8 mouse cellular contexts compared by ENCODE assay signal in genomic region chr5:135742941-135743740, GRCm38 (mm10). TPM values are rescaled to one million over a fixed set of nuclear protein-coding genes. Genes with fewer than 3 reads are reported as not detected.
DNase-seq lines count a peak whose midpoint lies in the region; ATAC-seq and TF ChIP-seq lines count a peak whose summit lies in the region.

No protein-coding gene starts in this region.

- no peak overlapping the region for H3K27ac ChIP-seq in bone marrow macrophage, adult 2 months (ENCODE audit: insufficient read depth, low read depth, low read length)
- no peak overlapping the region for H3K27ac ChIP-seq in limb, embryonic 13.5 days

- H3K4me2 ChIP-seq in limb, embryonic 13.5 days (replicated peaks): peak overlapping the region; percentile 92
- H3K4me2 ChIP-seq in myocyte (ENCODE audit: low read depth): peak overlapping the region; percentile 80

- peak; percentile 43 for DNase-seq in left cerebral cortex, postnatal 4 days
- no peak for DNase-seq in left cerebral cortex, postnatal 25 days (ENCODE audit: low spot score in 2 of 2)
- peak; percentile 41 for DNase-seq in heart, postnatal 4 days
- DNase-seq in gastrocnemius, postnatal 36 days: no peak

- H3K9ac ChIP-seq in limb, embryonic 13.5 days: peak overlapping the region; percentile 87

- H3K79me2 ChIP-seq in myocyte (ENCODE audit: control insufficient read depth, insufficient read depth): no peaks in the 10 kb centered on the region

- peak overlapping the region; percentile 55 for H3ac ChIP-seq in myocyte (ENCODE audit: control insufficient read depth, insufficient read length)

- no peaks in the 10 kb centered on the region for H3K27me3 ChIP-seq in limb, embryonic 13.5 days
- H3K27me3 ChIP-seq in myocyte (ENCODE audit: control insufficient read depth, insufficient read depth, insufficient read length): no peaks in the 10 kb centered on the region

- H3K36me3 ChIP-seq in limb, embryonic 13.5 days: peaks cover 23% of the 10 kb centered on the region
- H3K36me3 ChIP-seq in myocyte (ENCODE audit: control insufficient read depth, insufficient read depth): no peaks in the 10 kb centered on the region

- intact Hi-C loops in left cerebral cortex, postnatal 4 days (cut with DNase I): no loop called here
- intact Hi-C loops in left cerebral cortex, postnatal 25 days (cut with DNase I): no loop called here
- intact Hi-C loops in gastrocnemius, postnatal 36 days (cut with DNase I): no loop called here

- no peak for TF ChIP-seq POLR2A in bone marrow macrophage, adult 2 months (IDR thresholded peaks at IDR 0.05; ENCODE audit: borderline replicate concordance, low read depth, low read length)
- no peak for TF ChIP-seq POLR2A in myocyte (IDR thresholded peaks at IDR 0.05; ENCODE audit: insufficient read length, low read depth)

- H3K4me1 ChIP-seq in bone marrow macrophage, adult 2 months (ENCODE audit: control insufficient read depth, insufficient read depth, low read length): peaks cover 21% of the 10 kb centered on the region
- peaks cover 23% of the 10 kb centered on the region for H3K4me1 ChIP-seq in limb, embryonic 13.5 days

- H3K9me3 ChIP-seq in limb, embryonic 13.5 days: peaks cover 6% of the 10 kb centered on the region; the same call in 1 of the 2 replicates

- WGBS in limb, embryonic 13.5 days: 21% methylated on average over 18 of the region's 18 CpGs

- no peak for TF ChIP-seq CTCF in bone marrow macrophage, adult 2 months (IDR thresholded peaks at IDR 0.05; ENCODE audit: low read depth, low read length)

- H3K4me3 ChIP-seq in bone marrow macrophage, adult 2 months (ENCODE audit: insufficient read depth, low read length): peak overlapping the region; percentile 98
- H3K4me3 ChIP-seq in limb, embryonic 13.5 days: peak overlapping the region; percentile 85
- H3K4me3 ChIP-seq in myocyte: peak overlapping the region; percentile 60

- no peak for ATAC-seq in limb, embryonic 13.5 days (ENCODE audit: low FRiP score, low read depth)
- ATAC-seq in monocyte, adult 5-6 weeks (replicated peaks; ENCODE audit: insufficient number of reproducible peaks, low FRiP score, low TSS enrichment, poor library complexity, severe bottlenecking): no peak

TF ChIP-seq in myocyte, 11 proteins besides CTCF, POLR2A, EP300 and RAD21:
- no peak for TF ChIP-seq E2F4 (IDR thresholded peaks at IDR 0.05; ENCODE audit: insufficient read depth)
TF ChIP-seq in myocyte: peak in this region for 0.

RNA-seq across cellular contexts. Expression of gene Tmem120a, which starts 1.1 kb away (rescaled TPM):
- 10 to 100 TPM; 44.4 to 47.0 TPM for total RNA-seq in left cerebral cortex, postnatal 4 days (2021)
- 10 to 100 TPM; 13.5 to 18.7 TPM for total RNA-seq in left cerebral cortex, postnatal 25 days (2021)
- polyA plus RNA-seq in bone marrow macrophage, adult 2 months (2012; ENCODE audit: insufficient read depth, insufficient read length, missing spikeins): 37.1 and 41.5 TPM in 2 replicates
- 10 to 100 TPM; 14.4 to 16.7 TPM for total RNA-seq in heart, postnatal 4 days (2021)
- polyA plus RNA-seq in limb, embryonic 13.5 days (2015; fragmentation: Nextera tagmentation; extraction: Ambion mirVana): 49.3 and 49.4 TPM in 2 replicates
- polyA plus RNA-seq in myocyte (2012; fragmentation: generic; extraction: Trizol): 32.7 TPM
- 16.5 to 34.4 TPM (median 19.1 TPM) in 3 replicates for total RNA-seq in monocyte, adult 5-6 weeks (2017)
- total RNA-seq in gastrocnemius, postnatal 36 days (2021): 1 to 10 TPM; 4.3 to 7.8 TPM

RNA-seq across cellular contexts. Expression of gene Styxl1, which starts 35.0 kb away (rescaled TPM):
- not detected for total RNA-seq in left cerebral cortex, postnatal 4 days (2021)
- not detected for total RNA-seq in left cerebral cortex, postnatal 25 days (2021)
- polyA plus RNA-seq in bone marrow macrophage, adult 2 months (2012; ENCODE audit: insufficient read depth, insufficient read length, missing spikeins): 0.72 and 0.83 TPM in 2 replicates
- not detected for total RNA-seq in heart, postnatal 4 days (2021)
- polyA plus RNA-seq in limb, embryonic 13.5 days (2015; fragmentation: Nextera tagmentation; extraction: Ambion mirVana): 0.37 TPM in 1 of 2 replicates, not detected in the other
- polyA plus RNA-seq in myocyte (2012; fragmentation: generic; extraction: Trizol): 0.07 TPM
- total RNA-seq in monocyte, adult 5-6 weeks (2017): 1.5 TPM in 1 of 3 replicates, not detected in the others
- total RNA-seq in gastrocnemius, postnatal 36 days (2021): not detected

RNA-seq across cellular contexts. Expression of gene Mdh2, which starts 35.1 kb away (rescaled TPM):
- 100 to 1,000 TPM; 359 to 370 TPM for total RNA-seq in left cerebral cortex, postnatal 4 days (2021)
- 100 to 1,000 TPM; 389 to 397 TPM for total RNA-seq in left cerebral cortex, postnatal 25 days (2021)
- polyA plus RNA-seq in bone marrow macrophage, adult 2 months (2012; ENCODE audit: insufficient read depth, insufficient read length, missing spikeins): 92.1 and 126 TPM in 2 replicates
- total RNA-seq in heart, postnatal 4 days (2021): 1,000 to 10,000 TPM; 1,387 to 1,444 TPM
- 449 and 457 TPM in 2 replicates for polyA plus RNA-seq in limb, embryonic 13.5 days (2015; fragmentation: Nextera tagmentation; extraction: Ambion mirVana)
- polyA plus RNA-seq in myocyte (2012; fragmentation: generic; extraction: Trizol): 725 TPM
- total RNA-seq in monocyte, adult 5-6 weeks (2017): 86.0 to 121 TPM (median 119 TPM) in 3 replicates
- 1,000 to 10,000 TPM; 1,079 to 1,088 TPM for total RNA-seq in gastrocnemius, postnatal 36 days (2021)

Comparison
In these comparisons a context has a peak if more than half of its experiments do, and no peak if none do; other contexts are left out.
1. DNase-seq: peak in left cerebral cortex, postnatal 4 days (single experiment) and heart, postnatal 4 days (single experiment); none in left cerebral cortex, postnatal 25 days (0 of 2) and gastrocnemius, postnatal 36 days (0 of 2).
2. Peak in every context shown above with its lines, with median percentiles within 50 percentile points of each other: H3K4me3 ChIP-seq.